Mouse (Mus musculus) CD4-positive naive resting alpha-beta T cell, adult 76 days (primary cell): Measurements from ENCODE around the gene Sult5a1. TPM values are rescaled to one million over a fixed set of nuclear protein-coding genes. Genes with fewer than 3 reads are reported as not detected.

ENCODE experiments used
- total RNA-seq: library from RNA; stranded (reverse); gene quantifications from one replicate; pipeline ENCODE4 v1.2.4, GENCODE M21; 2023

Gene Sult5a1
- not detected for total RNA-seq

GRCm38 (mm10) chr8:123157888-123158465 is at the start of gene Sult5a1:
TSS of gene Sult5a1 (minus strand) at chr8:123158315.

GRCm38 (mm10) chr8:123185566-123186409 is 27.7 kb upstream of the Sult5a1 start, which contains the start of gene Dpep1:
TSS of gene Dpep1 (plus strand) at chr8:123186242.

GRCm38 (mm10) chr8:123117127-123117731 is 40.9 kb downstream of the Sult5a1 start, which contains the start of gene Cpne7:
TSS of gene Cpne7 (plus strand) at chr8:123117374.

GRCm38 (mm10) chr8:123101735-123102685 is 56.1 kb downstream of the Sult5a1 start, which contains the start of gene Rpl13:
TSS of gene Rpl13 (plus strand) at chr8:123102350.

Other genes with a start within 250 kb of the Sult5a1 start
- 332 TPM for gene Ankrd11, start 116.0 kb downstream of the Sult5a1 start, total RNA-seq
- gene Spg7, start 95.4 kb downstream of the Sult5a1 start, total RNA-seq = 73.0 TPM
- 2,109 TPM for gene Rpl13, start 56.0 kb downstream of the Sult5a1 start, total RNA-seq
- gene Cpne7, start 40.9 kb downstream of the Sult5a1 start, total RNA-seq = 0.85 TPM
- not detected for gene Dpep1, start 27.9 kb upstream of the Sult5a1 start, total RNA-seq
- 84.7 TPM for gene Chmp1a, start 54.4 kb upstream of the Sult5a1 start, total RNA-seq
- gene Spata33, start 54.5 kb upstream of the Sult5a1 start, total RNA-seq = not detected
- 36.5 TPM for gene Cdk10, start 66.5 kb upstream of the Sult5a1 start, total RNA-seq
- gene Spata2l, start 77.9 kb upstream of the Sult5a1 start, total RNA-seq = 11.0 TPM
- gene Zfp276, start 95.9 kb upstream of the Sult5a1 start, total RNA-seq = 25.1 TPM
- 28.8 TPM for gene Vps9d1, start 96.0 kb upstream of the Sult5a1 start, total RNA-seq
- gene Fanca, start 160.3 kb upstream of the Sult5a1 start, total RNA-seq = 10.6 TPM
- not detected for gene Spire2, start 174.4 kb upstream of the Sult5a1 start, total RNA-seq
- 247 TPM for gene Tcf25, start 215.4 kb upstream of the Sult5a1 start, total RNA-seq
- gene Mc1r, start 248.8 kb upstream of the Sult5a1 start, total RNA-seq = not detected